Mouse (Mus musculus) liver, embryonic 13.5 days (tissue): ENCODE results near the gene Speg. TPM values are rescaled to one million over a fixed set of nuclear protein-coding genes. Genes with fewer than 3 reads are reported as not detected.

ENCODE experiments used
- polyA plus RNA-seq: library from polyadenylated mRNA; unstranded; fragments of >200 nt; fragmentation: Nextera tagmentation; extraction: Ambion mirVana; gene quantifications from 2 replicates; pipeline ENCODE4 v1.2.1, GENCODE M21; 2015

Gene Speg
- polyA plus RNA-seq, 1 experiment from 2014 or later: 10.7 TPM

Other genes with a start within 250 kb of the Speg start
- gene Slc23a3, start 241.4 kb upstream of the Speg start, polyA plus RNA-seq: 0.85 and 1.1 TPM in 2 replicates
- gene Cnppd1, start 232.6 kb upstream of the Speg start, polyA plus RNA-seq: 45.7 and 46.9 TPM in 2 replicates
- 47.3 and 50.5 TPM in 2 replicates for gene Retreg2, start 232.5 kb upstream of the Speg start, polyA plus RNA-seq
- 40.0 and 44.7 TPM in 2 replicates for gene Zfand2b, start 206.7 kb upstream of the Speg start, polyA plus RNA-seq
- gene Abcb6, start 194.9 kb upstream of the Speg start, polyA plus RNA-seq: 69.9 and 77.9 TPM in 2 replicates
- 9.3 and 9.9 TPM in 2 replicates for gene Ankzf1, start 183.1 kb upstream of the Speg start, polyA plus RNA-seq
- gene Atg9a, start 183.1 kb upstream of the Speg start, polyA plus RNA-seq: 18.2 and 21.0 TPM in 2 replicates
- gene Glb1l, start 164.5 kb upstream of the Speg start, polyA plus RNA-seq: 3.8 and 5.0 TPM in 2 replicates
- 90.7 and 90.8 TPM in 2 replicates for gene Stk16, start 164.5 kb upstream of the Speg start, polyA plus RNA-seq
- 456 and 508 TPM in 2 replicates for gene Tuba4a, start 155.4 kb upstream of the Speg start, polyA plus RNA-seq
- gene A630095N17Rik, start 143.2 kb upstream of the Speg start, polyA plus RNA-seq: not detected in 2 replicates
- gene Dnajb2, start 138.9 kb upstream of the Speg start, polyA plus RNA-seq: 31.2 and 34.7 TPM in 2 replicates
- 0.17 and 0.24 TPM in 2 replicates for gene Ptprn, start 110.8 kb upstream of the Speg start, polyA plus RNA-seq
- not detected in 2 replicates for gene Resp18, start 96.9 kb upstream of the Speg start, polyA plus RNA-seq
- gene Dnpep, start 57.3 kb upstream of the Speg start, polyA plus RNA-seq: 53.1 and 58.0 TPM in 2 replicates
- 5.0 and 5.1 TPM in 2 replicates for gene Des, start 15.0 kb upstream of the Speg start, polyA plus RNA-seq
- 37.1 and 41.7 TPM in 2 replicates for gene Gmppa, start 60.6 kb downstream of the Speg start, polyA plus RNA-seq
- gene Asic4, start 75.1 kb downstream of the Speg start, polyA plus RNA-seq: 0.14 and 0.25 TPM in 2 replicates
- gene Chpf, start 104.0 kb downstream of the Speg start, polyA plus RNA-seq: 5.6 and 5.7 TPM in 2 replicates
- gene Tmem198, start 104.2 kb downstream of the Speg start, polyA plus RNA-seq: 0.08 and 0.10 TPM in 2 replicates
- gene Obsl1, start 131.2 kb downstream of the Speg start, polyA plus RNA-seq: 7.4 and 9.0 TPM in 2 replicates
- 0.50 and 0.51 TPM in 2 replicates for gene Inha, start 131.8 kb downstream of the Speg start, polyA plus RNA-seq
- 5.5 and 6.2 TPM in 2 replicates for gene Stk11ip, start 146.2 kb downstream of the Speg start, polyA plus RNA-seq
- gene Slc4a3, start 171.0 kb downstream of the Speg start, polyA plus RNA-seq: 0.96 and 1.2 TPM in 2 replicates